Mouse (Mus musculus) layer of hippocampus, adult 9-10 months (tissue): ENCODE results near the gene Ptprj.
"Not testable (repeated sequence)": the region's sequence is repeated elsewhere in the genome, so short reads cannot be mapped to it uniquely, and the experiment has no call there.

Experiments
- DNase-seq: peaks from one replicate; pipeline ENCODE4 v3.0.0; 2022; ENCODE audit warnings: low spot score

Ptprj gene

GRCm38 (mm10) chr2:90414110-90414821 lies 166.2 kb downstream of the Ptprj start:
- not testable (repeated sequence) for DNase-seq

GRCm38 (mm10) chr2:90398633-90399107 lies 181.8 kb downstream of the Ptprj start, which contains the start of gene Olfr1274-ps:
Gene Olfr1274-ps (plus strand): TSS chr2:90398683.
- not testable (repeated sequence) for DNase-seq
